Mouse (Mus musculus): ENCODE measurements around the gene Prkar2a.

DNA sequence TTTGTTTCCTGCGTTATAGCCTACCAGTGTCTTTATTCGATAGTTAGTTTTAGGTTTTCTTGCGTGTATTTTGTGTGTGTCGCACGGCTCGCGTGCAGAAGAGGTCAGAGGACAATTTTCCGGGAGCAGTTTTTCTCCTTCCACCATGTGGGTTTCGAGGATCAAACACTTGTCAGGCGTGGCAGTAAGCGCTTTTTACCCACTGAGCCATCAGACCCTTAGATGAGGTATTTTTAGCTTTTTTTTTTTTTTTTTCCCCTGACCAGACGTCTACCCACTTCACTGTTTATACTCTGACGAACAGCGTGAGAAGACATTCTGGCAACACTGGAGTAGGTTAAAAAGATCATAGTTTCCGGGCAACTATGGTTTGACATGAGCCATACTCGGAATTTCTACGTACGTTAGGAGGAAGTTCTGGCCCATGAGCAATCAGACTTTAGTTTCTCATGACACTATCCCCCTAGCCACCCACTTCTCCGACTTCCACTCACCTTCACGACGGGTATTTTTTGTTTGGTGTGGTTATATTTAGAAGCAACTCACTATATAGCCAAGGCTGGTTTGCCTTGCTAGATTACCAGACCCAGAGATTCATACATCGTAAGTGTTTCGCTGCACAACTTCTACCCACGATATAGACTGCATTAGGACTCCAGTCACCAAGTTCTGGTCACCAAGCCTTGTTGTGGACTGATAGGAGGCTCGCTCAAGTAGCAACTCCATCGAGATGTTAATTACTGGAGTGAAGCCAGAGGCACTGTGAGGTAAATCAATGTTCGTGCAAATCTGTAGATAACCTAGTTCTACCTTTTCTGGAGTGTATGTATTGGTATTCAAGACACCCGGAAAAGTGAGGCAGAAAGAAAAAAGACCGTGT lies 39.3 kb upstream of the Prkar2a start:
- TF ChIP-seq POLR2A (IDR thresholded peaks at IDR 0.05; ENCODE audit: insufficient read length, low read depth) (no peak), POLR2AphosphoS2 (IDR thresholded peaks at IDR 0.05; ENCODE audit: insufficient read length, low read depth) (no peak), REST (IDR thresholded peaks at IDR 0.05; ENCODE audit: insufficient read depth, insufficient read length) (no peak), SRF (IDR thresholded peaks at IDR 0.05; ENCODE audit: control insufficient read depth, insufficient read length, low read depth) (no peak), USF1 (IDR thresholded peaks at IDR 0.05; ENCODE audit: low read depth) (no peak), MAX (IDR thresholded peaks at IDR 0.05; ENCODE audit: low read depth) (no peak), MYOG (IDR thresholded peaks at IDR 0.05; ENCODE audit: control insufficient read depth in 1 of 3, insufficient read depth in 1 of 3, insufficient read length in 2 of 3, low read depth in 2 of 3) (no peak), TCF12 (IDR thresholded peaks at IDR 0.05; ENCODE audit: insufficient read depth, poor library complexity, severe bottlenecking) (no peak), E2F4 (IDR thresholded peaks at IDR 0.05; ENCODE audit: insufficient read depth) (no peak)
